Mouse (Mus musculus) left cerebral cortex, postnatal 4 days (tissue): ENCODE data around the gene Mylk2. TPM values are rescaled to one million over a fixed set of nuclear protein-coding genes. Genes with fewer than 3 reads are reported as not detected.

Experiments used
- DNase-seq: peaks from one replicate; pipeline ENCODE4 v3.0.0-alpha.2; 2022
- intact Hi-C: fragments of 180-260 bp; cut with DNase I; formaldehyde crosslinking; loops from one replicate; pipeline ENCODE4 v1.15.1; 2025
- total RNA-seq, 2 experiments: library from RNA; stranded (reverse); gene quantifications; 2 replicates each; pipeline ENCODE4 v1.2.3; 2021

The Mylk2 gene
- total RNA-seq, 2 experiments from 2014 or later = not detected

DNA sequence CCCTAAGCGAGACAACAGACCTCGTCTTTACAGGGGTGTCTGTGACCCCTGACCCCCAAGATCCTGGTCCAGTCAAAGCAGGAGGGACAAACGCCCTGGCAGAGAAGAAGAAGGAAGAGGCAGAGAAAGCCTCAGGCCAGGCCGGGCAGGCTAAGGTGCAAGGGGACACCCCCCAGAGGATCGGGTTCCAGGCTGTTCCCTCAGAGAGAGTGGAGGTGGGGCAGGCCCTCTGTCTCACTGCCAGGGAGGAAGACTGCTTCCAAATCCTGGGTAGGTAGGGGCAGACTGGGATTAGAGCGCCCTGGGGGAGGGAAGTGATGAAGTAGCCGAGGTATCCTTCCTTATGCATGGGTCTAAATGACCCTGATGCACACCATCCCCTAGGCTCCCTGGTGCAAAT is 2.3 kb downstream of the Mylk2 start:
- intact Hi-C loops = no loop called here
- no peak for DNase-seq

DNA sequence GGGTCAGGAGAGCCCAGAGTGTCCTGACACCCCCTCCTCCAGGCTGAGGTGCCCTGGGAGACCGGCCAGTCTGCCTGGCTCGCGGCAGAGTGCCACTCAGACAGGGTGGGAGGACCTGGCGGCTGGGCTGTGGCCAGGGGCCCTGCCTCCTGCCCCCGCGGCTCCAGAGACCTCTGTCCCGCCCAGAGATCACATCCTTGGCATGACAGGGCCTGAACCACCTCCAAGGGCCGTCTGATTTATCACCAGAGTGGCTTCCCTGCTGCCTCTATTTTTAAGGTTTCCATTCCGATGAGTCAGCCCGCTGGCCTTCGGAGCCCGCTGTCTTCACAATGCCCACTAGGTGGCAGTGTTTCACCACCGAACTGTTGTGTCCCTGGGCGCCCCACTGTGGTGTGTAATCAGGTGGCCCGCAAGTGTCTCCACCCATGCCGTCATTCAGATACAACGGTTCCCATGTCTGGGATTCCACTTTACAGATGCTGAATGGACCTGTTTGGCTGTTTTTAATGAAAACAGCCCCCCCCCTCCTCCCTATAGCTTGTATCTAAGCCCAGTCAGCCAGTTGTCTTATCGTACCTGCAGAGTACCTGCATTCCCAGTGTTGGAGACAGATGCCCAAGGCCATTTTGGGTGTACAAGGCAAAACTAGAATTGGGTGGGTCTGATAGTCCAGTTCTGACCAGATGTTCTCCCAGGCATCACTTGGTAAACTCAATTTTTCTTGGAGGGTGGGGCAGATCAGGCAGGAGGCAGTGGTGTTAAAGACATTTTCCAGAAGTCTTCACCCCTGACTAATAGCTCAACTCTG is 3.4 kb downstream of the Mylk2 start:
- DNase-seq = peak; percentile 91
- intact Hi-C loops = loop anchor here (5.0 kb wide), 1 partner anchor 228 kb away; no protein-coding TSS in a partner anchor

- DNase-seq = no peak
- intact Hi-C loops = loop anchor here (5.0 kb wide), 1 partner anchor 227 kb away; no protein-coding TSS in a partner anchor
Observed at GRCm38 (mm10) chr2:152915453-152915852, 4.3 kb downstream of the Mylk2 start.

DNA sequence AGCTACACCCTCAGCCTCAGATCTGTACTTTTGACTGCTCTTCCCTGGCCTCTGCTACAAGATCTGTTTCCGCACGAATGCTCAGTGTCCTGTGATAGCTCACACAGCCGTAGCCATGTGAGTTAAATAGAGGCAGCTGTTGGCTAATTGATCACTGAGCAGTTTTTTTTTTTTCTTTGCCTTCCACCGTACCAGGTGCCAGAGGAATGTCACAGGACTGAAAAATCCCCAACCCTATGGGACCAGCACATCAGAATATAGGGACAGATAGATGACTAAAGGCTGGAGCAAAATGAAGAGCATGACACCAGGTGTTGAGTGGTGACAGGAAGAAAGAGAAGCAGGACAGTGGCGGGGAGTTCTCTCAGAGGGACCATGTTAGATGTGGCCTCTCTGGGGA is 5.0 kb downstream of the Mylk2 start:
- no peak for DNase-seq
- intact Hi-C loops = loop anchor here (5.0 kb wide), 1 partner anchor 226 kb away; no protein-coding TSS in a partner anchor

DNA sequence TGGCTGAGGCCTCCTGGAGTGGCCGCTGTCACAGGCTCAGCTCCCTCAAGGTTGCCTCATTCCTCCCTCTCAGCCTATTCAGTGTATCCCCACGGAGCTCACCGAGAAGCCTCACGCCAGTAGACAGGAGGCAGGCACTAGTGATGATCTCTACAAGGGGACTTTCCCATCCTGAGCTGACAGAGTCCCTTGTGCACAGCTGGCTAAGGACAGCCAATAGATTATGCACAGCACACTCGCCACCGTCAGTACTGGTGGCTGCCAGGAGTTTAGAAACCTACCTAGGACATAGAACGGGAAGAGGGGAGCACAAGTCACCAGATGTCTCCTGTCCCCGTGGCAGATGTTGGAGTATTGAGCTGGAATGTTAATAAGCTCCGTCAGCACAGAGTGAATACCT is 6.5 kb downstream of the Mylk2 start:
- DNase-seq = no peak
- intact Hi-C loops = loop anchor here (5.0 kb wide), 1 partner anchor 225 kb away; no protein-coding TSS in a partner anchor

DNA sequence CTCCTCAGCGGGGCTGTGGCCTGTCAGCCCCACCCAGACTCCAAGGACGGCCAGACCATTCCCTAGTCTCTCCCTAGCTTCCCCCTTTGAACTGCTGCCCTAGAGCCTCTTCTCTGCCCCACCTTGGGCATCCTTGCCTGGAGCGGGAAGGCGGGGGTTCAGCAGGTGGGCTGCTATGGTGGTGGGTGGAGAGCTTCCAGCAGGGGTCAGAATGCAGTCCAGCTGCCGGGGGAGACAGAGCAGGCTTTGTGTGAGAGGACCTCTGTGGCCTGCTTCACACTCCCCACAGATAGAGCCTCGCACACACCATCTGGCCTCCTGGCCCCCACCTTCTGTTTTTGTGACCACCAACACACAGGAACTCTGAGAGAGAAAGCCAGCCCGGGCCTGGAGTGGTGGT is 11.2 kb downstream of the Mylk2 start:
- peak; percentile 75 for DNase-seq
- intact Hi-C loops = no loop called here

DNA sequence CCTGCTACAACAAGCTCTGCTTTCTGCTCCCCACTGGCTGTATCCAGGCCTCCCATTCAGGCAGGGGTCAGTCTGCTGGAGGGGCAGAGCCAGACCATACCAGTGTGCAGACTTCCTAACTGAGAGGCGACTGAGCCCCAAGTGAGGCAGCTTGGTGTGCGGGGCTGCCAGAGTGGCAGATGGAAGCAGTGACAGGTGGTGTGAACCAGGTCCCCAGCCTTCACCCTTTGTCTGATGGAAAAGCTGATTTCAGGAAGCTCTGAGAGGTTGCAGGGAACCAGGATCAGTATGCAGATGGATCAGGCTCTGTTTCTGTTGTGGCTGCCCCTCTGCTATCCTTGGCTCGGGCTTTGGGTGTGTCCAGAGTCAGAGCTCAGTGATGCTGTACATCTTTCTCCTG is 12.5 kb downstream of the Mylk2 start:
- DNase-seq = peak; percentile 70
- intact Hi-C loops = no loop called here

- intact Hi-C loops = no loop called here
- no peak for DNase-seq
Observed at GRCm38 (mm10) chr2:152924128-152924527, 13.0 kb downstream of the Mylk2 start.

- intact Hi-C loops = no loop called here
- no peak for DNase-seq
Observed at GRCm38 (mm10) chr2:152924543-152924942, 13.4 kb downstream of the Mylk2 start.

DNA sequence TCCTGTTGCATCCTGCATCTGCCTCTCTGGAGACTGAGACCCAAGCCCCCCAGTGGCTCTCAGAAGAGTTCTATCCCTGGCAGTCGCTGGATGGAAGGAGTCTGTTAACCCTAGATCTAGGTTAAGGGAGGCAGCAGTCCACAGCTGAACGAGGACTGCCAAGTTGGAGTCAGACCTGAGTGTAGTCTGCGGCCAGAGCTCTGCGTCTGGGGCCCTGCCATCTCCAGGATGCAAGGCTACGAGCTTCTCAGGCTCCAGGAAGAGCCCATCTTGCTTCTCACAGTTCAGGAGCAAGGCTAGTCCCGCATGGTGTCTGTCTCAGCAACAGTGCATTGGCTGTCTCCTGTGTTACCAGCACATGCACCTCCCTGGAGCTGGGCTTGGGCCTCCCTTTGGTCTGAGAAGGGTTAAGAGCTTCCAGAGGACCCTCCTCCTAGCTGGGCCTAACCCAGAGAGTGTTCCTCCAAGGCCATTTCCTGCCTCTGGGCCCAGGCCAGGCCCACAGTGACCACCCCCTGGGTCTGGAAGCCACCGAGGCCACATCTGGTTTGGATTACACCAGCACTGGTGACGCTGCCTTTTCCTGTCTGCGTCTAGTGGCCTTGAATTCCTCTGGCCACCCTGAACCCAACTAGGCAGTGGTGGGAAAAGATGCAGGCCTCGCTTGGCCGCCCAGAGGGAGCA is 14.2 kb downstream of the Mylk2 start:
- no peak for DNase-seq
- intact Hi-C loops = no loop called here

- DNase-seq = no peak
- intact Hi-C loops = no loop called here
Observed at GRCm38 (mm10) chr2:152926896-152927295, 15.7 kb downstream of the Mylk2 start.

DNA sequence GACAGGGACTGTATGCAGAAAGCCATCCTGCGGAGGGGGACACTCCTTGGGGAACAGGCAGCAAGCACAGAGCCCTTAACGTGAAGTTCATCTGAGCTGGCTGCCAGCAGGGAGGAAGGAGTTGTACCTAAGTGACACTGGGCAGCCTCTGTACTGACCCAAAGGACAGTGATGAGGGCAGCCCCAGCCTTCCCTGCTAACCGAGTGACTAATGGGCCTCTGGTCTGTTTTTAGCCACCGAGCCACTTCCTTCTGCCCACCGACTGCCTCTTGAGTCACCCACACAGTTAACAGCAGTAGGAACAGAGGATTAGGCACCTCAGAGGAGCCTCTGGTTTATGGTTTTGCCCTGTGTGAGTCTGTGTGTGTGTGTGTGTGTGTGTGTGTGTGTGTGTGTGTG is 16.2 kb downstream of the Mylk2 start:
- intact Hi-C loops = no loop called here
- no peak for DNase-seq

DNA sequence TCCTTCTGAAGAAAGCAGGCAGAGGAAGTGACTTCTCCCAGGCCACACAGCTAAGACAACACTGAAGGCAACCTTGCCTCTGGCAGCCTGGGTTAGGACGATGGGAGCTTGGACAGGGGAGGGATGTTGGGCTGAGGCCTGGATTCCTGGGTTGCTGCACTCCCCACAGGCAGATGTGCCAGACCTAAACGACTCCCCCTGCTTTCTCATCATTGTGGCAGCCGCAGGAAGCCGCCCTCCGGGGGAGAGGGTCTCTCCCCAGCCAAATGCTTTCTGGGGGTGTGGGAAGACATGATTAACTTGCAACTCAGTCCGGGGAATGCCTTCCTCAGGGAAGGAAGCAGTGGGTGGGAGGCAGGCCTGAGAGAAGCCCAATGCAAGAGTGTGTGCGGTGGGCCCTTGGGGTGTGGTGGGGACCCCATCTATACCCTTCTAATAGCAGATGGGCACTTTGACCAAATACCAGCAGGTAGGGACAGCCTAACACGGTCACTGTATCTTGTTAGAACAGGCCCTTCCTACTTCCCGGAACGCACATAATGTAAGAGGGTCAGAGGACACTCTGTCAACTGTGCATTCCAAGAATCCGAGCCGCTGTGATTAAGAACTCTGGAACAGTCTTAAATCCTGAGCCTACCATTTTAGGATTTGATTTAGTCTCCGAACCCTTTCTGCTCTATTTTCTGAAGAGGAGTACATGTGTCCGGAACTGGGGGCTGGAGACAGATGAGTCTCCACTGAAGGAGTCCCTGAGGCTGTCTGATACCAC is 17.3 kb downstream of the Mylk2 start:
- intact Hi-C loops = no loop called here
- no peak for DNase-seq

- intact Hi-C loops = no loop called here
- DNase-seq = no peak
Observed at GRCm38 (mm10) chr2:152928988-152929370, 17.8 kb downstream of the Mylk2 start.

DNA sequence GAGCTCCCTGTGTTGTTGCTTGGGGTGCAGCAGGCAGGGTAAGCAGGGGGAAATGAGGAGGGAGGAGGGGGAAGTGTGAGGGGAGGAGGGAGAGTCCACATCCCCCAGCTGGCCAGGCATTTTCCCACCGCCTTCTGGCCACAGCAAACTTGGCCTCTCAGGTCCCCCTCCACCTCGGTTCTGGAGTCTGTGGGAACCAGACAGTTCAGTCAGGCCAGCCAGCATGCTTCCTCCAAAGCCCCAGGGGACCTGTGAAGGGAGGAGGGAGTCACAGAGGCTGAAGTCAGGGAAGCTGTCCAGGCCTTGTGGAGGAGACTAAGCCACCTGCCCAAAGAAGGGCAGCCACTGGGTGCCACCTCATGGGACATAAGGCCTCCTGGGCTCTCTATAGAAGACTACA is 19.1 kb downstream of the Mylk2 start:
- DNase-seq = no peak
- intact Hi-C loops = no loop called here

- intact Hi-C loops = no loop called here
- no peak for DNase-seq
Observed at GRCm38 (mm10) chr2:152931456-152932160, 20.5 kb downstream of the Mylk2 start.

GRCm38 (mm10) chr2:152933048-152933447 is 21.9 kb downstream of the Mylk2 start, which contains the start of gene Foxs1:
Gene Foxs1, minus strand, starts transcription at chr2:152933208.
- DNase-seq = no peak
- intact Hi-C loops = no loop called here

DNA sequence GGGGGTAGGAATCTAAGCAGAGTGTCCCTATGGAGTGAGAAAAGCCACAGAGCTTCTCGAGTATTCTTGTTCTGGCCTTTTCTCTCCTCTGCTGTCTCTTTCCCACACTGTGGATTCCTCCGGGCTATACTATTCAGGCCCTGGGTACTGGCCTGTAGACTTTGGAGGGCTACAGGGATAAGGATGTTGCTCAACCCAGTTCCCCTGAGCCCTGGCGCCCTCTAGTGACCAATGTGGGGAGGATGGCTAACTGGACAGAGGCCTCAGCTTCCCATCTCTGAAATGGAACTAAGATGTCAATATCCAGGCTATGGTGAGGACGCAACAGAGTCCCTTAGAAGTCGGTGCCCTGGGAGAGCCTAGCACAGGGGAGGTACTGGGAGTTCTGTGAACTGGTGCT is 22.5 kb downstream of the Mylk2 start:
- intact Hi-C loops = no loop called here
- DNase-seq = peak; percentile 76

DNA sequence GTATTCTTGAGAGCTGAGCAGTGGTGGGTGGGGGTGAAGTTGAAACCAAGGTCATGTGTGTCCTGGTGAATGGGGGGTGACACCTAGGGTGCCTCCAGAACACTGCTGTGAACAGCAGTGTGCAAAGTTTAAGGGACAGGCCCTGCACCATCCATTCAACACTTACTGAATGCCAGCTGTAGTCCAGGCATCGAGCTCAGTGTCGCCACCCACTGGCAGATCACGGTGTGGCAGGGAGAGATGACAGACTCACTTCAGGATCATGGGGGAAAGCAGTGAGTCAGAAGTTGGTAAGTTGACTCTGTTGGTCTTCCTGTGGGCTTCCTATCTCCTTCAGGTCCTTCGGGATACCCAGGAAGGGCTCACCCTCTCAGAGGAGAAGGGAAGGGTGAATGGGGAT is 28.7 kb downstream of the Mylk2 start:
- DNase-seq = peak; percentile 61
- intact Hi-C loops = no loop called here

DNA sequence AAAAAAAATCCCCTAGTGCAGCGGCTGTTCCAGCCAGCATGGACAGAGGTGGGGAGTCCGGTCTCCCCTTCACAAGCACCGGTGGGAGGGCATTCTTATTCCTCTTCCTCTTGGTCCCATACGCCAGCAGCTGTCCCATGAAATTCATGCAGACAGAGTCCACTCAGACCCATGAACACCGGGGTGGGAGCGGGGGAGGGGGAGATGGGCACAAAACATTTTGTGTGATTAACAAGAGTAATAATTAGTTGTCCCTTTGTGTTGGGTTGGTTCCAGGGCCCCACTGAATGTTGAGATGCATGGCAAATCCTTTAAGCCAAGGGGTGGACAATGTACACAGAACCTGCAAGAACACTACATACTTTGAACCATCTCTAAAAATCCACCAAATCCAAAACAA is 30.0 kb downstream of the Mylk2 start:
- intact Hi-C loops = no loop called here

DNA sequence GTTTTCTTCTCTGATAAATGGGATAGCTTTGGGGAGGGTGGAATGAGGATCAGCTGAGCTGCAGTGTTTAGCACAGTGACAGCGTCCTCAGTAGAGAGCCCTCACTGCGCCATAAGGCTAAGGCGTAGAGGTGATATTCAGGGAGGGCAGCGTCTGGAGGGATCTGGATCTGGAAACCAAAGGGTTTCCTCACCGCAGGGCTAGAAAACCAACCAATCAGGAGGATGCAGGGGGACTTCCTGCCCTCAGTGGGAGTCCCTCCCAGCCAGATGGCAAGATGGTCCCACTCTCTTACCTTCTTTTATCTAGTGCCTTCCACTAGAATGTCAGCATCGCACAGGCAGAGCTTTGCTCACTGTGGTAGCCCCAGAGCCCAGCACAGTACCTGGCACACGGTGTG is 30.6 kb downstream of the Mylk2 start:
- intact Hi-C loops = no loop called here
- DNase-seq = no peak

More for the DNA sequence above, 30.0 kb downstream of the Mylk2 start:
- DNase-seq = no peak
